Mouse (Mus musculus) brain, embryonic 14.5 days (tissue): ENCODE data around the gene Epb41l2. TPM values are rescaled to one million over a fixed set of nuclear protein-coding genes. Genes with fewer than 3 reads are reported as not detected.

ENCODE experiments used
- DNase-seq: peaks from one replicate; pipeline ENCODE4 v3.0.0-alpha.2; 2011; ENCODE audit warnings: low read depth
- CTCF ChIP-seq: fragments of 200-500 bp; IDR thresholded peaks from 2 replicates; pipeline ENCODE4 v1.5.1; 2012; ENCODE audit warnings: inconsistent platforms, mild to moderate bottlenecking, moderate library complexity, borderline replicate concordance; ENCODE audit not compliant: insufficient read depth, insufficient read length; ENCODE audit errors: extremely low read depth
- POLR2A ChIP-seq: fragments of 200-500 bp; IDR thresholded peaks from 2 replicates; pipeline ENCODE4 v1.6.1; 2012; ENCODE audit warnings: mild to moderate bottlenecking, inconsistent platforms, borderline replicate concordance; ENCODE audit not compliant: poor library complexity, insufficient read depth, insufficient read length, severe bottlenecking; ENCODE audit errors: extremely low read depth
- polyA plus RNA-seq: library from polyadenylated mRNA; depleted of rRNA; stranded (reverse); fragments of >200 nt; gene quantifications from 2 replicates; pipeline ENCODE4 v1.2.3, GENCODE M21; 2012

The Epb41l2 gene
- polyA plus RNA-seq, 1 experiment = 63.4 TPM

DNA sequence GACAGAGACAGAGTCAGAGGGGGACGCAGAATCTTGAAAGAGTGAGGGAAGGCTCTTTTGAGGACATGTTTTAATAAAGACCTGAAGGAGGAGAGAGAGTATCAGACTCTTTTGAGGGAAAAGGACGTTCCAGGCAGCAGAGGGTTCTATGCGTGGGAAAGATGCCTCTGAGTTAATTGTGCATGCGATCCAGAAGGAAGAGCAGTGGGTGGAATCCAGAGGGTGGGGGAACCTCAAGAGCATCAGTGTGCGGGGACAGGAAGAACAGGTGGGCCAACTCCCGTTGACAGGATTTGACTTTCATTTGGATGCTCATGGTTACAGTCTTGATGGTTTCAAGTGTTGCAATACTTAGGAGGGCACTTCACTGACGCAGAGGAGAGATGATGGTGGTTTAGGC lies 29.5 kb upstream of the Epb41l2 start:
- TF ChIP-seq CTCF = no peak
- no peak for TF ChIP-seq POLR2A
- DNase-seq = no peak

- TF ChIP-seq POLR2A = no peak
- TF ChIP-seq CTCF = no peak
- DNase-seq = peak; percentile 47
These were observed 28.1 kb upstream of the Epb41l2 start for GRCm38 (mm10) chr10:25331321-25332049.

DNA sequence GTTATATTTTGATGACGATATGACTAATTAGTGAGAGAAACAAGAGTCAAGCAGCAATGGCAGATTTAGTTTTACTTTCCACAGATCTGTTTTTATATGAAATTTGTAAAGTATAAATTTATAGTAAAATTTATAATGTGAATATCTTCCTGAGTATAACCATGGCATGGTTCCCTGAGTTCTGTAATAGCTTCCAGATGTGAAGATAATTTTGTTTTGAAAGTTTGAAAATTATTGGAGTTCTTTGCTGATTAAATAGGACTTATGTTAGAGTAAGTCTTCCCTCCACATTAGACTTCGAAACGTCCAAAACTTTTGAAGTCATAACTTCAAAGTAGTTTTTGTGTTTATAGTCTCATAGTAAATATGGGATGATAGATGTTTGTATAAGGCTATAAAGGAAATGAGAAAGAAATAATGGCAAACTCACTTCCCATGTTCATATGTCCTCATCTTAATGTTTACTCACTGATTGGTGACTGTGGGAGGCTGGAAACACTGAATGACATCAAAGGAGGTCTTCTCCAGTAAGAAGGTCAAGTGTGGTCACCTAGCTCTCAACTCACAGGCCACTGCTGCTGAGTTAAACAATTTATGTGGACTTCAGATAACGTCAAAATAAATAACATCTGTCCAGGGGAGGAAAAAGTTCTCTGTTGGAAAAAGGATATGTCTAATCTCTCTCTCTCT lies 26.1 kb upstream of the Epb41l2 start:
- peak; percentile 15 for DNase-seq
- no peak for TF ChIP-seq CTCF
- no peak for TF ChIP-seq POLR2A

- TF ChIP-seq POLR2A (no peak), CTCF (no peak)
- no peak for DNase-seq
These were observed 18.9 kb upstream of the Epb41l2 start for GRCm38 (mm10) chr10:25340675-25341074.

- TF ChIP-seq POLR2A (no peak), CTCF (no peak)
- DNase-seq = no peak
These were observed 16.8 kb upstream of the Epb41l2 start for GRCm38 (mm10) chr10:25342801-25343200.

DNA sequence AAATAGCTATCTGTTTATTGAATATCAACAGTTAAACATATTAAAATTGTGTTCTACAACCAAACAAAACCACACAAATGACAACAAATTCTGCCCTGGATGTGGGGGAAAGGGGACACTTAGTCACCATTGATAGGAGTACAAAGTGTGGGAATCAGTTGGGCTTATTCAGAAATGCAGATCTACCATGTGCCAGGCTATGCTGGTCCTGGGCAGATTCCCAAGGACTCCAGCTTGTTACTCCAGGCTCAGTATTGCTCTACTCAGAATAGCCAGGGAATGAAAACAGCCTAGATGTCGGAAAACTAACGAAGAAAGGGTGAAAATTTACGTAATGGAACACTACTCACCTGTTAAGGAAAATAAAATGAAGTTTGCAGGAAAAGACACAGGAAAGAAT lies 5.7 kb upstream of the Epb41l2 start:
- peak; percentile 30 for DNase-seq
- TF ChIP-seq CTCF (no peak), POLR2A (no peak)

GRCm38 (mm10) chr10:25354390-25354789 lies 5.2 kb upstream of the Epb41l2 start:
- peak; percentile 21 for DNase-seq
- TF ChIP-seq CTCF (no peak), POLR2A (no peak)

- TF ChIP-seq CTCF (no peak), POLR2A (no peak)
- peak; percentile 45 for DNase-seq
These were observed 587 bp downstream of the Epb41l2 start for GRCm38 (mm10) chr10:25359959-25360811.

DNA sequence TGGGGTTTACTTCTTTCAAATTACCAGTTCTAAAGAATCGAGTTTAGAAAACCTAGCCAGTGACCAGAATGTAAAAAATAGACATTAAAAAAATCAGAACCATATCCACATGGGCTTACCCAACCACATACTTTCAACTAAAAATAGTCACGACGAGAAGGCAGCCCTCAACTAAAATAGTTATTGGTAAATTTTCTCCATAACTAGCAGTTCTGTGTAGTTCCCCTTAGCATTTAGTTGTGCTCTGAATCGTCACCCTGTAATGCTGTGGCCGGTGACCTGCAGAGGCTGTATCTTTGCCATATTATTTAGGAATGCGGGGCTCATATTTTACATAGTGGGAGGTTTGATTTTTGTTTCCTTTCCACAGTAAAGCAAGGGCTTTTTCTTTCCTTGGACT lies 2.6 kb downstream of the Epb41l2 start:
- TF ChIP-seq POLR2A (no peak), CTCF (no peak)
- no peak for DNase-seq

- DNase-seq = no peak
- no peak for TF ChIP-seq CTCF
- TF ChIP-seq POLR2A = no peak
These were observed 5.6 kb downstream of the Epb41l2 start for GRCm38 (mm10) chr10:25365158-25365557.

DNA sequence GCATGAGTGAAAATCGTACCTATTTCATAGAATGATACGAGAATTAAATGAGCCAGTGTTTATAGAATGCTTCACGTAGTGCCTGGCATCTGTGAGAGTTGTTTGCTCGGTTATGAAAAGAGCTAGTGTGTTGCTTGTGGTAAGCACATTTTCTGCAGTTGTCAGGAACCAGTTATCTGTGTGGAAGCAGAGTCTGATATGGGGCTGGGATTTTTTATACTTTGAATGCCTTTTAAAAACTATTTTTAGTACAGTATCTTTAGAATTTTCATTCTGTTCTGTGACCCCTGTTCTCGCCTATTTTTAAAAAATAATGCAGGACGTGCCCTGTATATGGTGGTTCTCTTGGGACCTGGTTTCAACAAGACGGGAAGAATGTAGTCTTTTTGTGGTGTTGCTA lies 6.1 kb downstream of the Epb41l2 start:
- no peak for DNase-seq
- TF ChIP-seq POLR2A = no peak
- TF ChIP-seq CTCF = no peak
